Mouse (Mus musculus) myocyte (in vitro differentiated cells): Measurements from ENCODE around the gene Vwa8. TPM values are rescaled to one million over a fixed set of nuclear protein-coding genes. Genes with fewer than 3 reads are reported as not detected.

Experiments used
- H3K27me3 ChIP-seq: one replicate; pipeline ENCODE4 v1.6.1; 2011; ENCODE audit not compliant: control insufficient read depth, insufficient read depth, insufficient read length
- H3K36me3 ChIP-seq: one replicate; pipeline ENCODE4 v1.6.1; 2011; ENCODE audit not compliant: control insufficient read depth, insufficient read depth
- H3K4me2 ChIP-seq: one replicate; pipeline ENCODE4 v1.6.1; 2011; ENCODE audit warnings: low read depth, control low read depth
- H3K4me3 ChIP-seq: one replicate; pipeline ENCODE4 v1.5.1; 2011; ENCODE audit warnings: mild to moderate bottlenecking, control low read depth, moderate library complexity
- H3K79me2 ChIP-seq: one replicate; pipeline ENCODE4 v1.6.1; 2011; ENCODE audit not compliant: control insufficient read depth, insufficient read depth
- H3ac ChIP-seq: one replicate; pipeline ENCODE4 v1.6.1; 2011; ENCODE audit not compliant: control insufficient read depth, insufficient read length
- CEBPB ChIP-seq: IDR thresholded peaks from 2 replicates; pipeline ENCODE4 v1.6.1; 2011; ENCODE audit warnings: mild to moderate bottlenecking, moderate library complexity; ENCODE audit not compliant: poor library complexity, insufficient read depth, severe bottlenecking
- E2F4 ChIP-seq: IDR thresholded peaks from one replicate; pipeline ENCODE4 v1.6.1; 2011; ENCODE audit warnings: mild to moderate bottlenecking, control low read depth, moderate library complexity; ENCODE audit not compliant: insufficient read depth
- MAX ChIP-seq: IDR thresholded peaks from one replicate; pipeline ENCODE4 v1.6.1; 2011; ENCODE audit warnings: low read depth, mild to moderate bottlenecking, control low read depth
- MYOD1 ChIP-seq, 3 experiments: IDR thresholded peaks; one replicate each; pipeline ENCODE4 v1.6.1; 2011; ENCODE audit warnings: control low read depth in 2 of 3, low read depth in 2 of 3, mild to moderate bottlenecking in 2 of 3, moderate library complexity in 1 of 3; ENCODE audit not compliant: insufficient read length in 2 of 3, control insufficient read depth in 1 of 3
- MYOG ChIP-seq, 3 experiments: IDR thresholded peaks; one replicate each; pipeline ENCODE4 v1.6.1; 2011; ENCODE audit warnings: control low read depth in 2 of 3, low read depth in 2 of 3, mild to moderate bottlenecking in 2 of 3; ENCODE audit not compliant: insufficient read length in 2 of 3, control insufficient read depth in 1 of 3, insufficient read depth in 1 of 3
- POLR2A ChIP-seq: IDR thresholded peaks from one replicate; pipeline ENCODE4 v1.6.1; 2011; ENCODE audit warnings: low read depth, mild to moderate bottlenecking, control low read depth, moderate library complexity; ENCODE audit not compliant: insufficient read length
- POLR2AphosphoS2 ChIP-seq: IDR thresholded peaks from one replicate; pipeline ENCODE4 v1.6.1; 2011; ENCODE audit warnings: low read depth, control low read depth; ENCODE audit not compliant: insufficient read length
- REST ChIP-seq: IDR thresholded peaks from one replicate; pipeline ENCODE4 v1.6.1; 2011; ENCODE audit warnings: mild to moderate bottlenecking, control low read depth, moderate library complexity; ENCODE audit not compliant: insufficient read depth, insufficient read length
- SRF ChIP-seq: IDR thresholded peaks from one replicate; pipeline ENCODE4 v1.6.1; 2011; ENCODE audit warnings: low read depth; ENCODE audit not compliant: control insufficient read depth, insufficient read length
- TCF12 ChIP-seq: IDR thresholded peaks from one replicate; pipeline ENCODE4 v1.6.1; 2011; ENCODE audit warnings: mild to moderate bottlenecking, control low read depth; ENCODE audit not compliant: poor library complexity, insufficient read depth, severe bottlenecking
- TCF3 ChIP-seq: IDR thresholded peaks from one replicate; pipeline ENCODE4 v1.6.1; 2011; ENCODE audit warnings: low read depth, control low read depth; ENCODE audit not compliant: insufficient read length
- USF1 ChIP-seq: IDR thresholded peaks from one replicate; pipeline ENCODE4 v1.6.1; 2011; ENCODE audit warnings: low read depth, mild to moderate bottlenecking, control low read depth, moderate library complexity
- polyA plus RNA-seq: library from polyadenylated mRNA; unstranded; fragments of >200 nt; fragmentation: generic; extraction: Trizol; gene quantifications from one replicate; pipeline ENCODE4 v1.2.1, GENCODE M21; 2012; ENCODE audit warnings: missing spikeins

Vwa8 gene
- polyA plus RNA-seq, 1 experiment = 20.1 TPM

DNA sequence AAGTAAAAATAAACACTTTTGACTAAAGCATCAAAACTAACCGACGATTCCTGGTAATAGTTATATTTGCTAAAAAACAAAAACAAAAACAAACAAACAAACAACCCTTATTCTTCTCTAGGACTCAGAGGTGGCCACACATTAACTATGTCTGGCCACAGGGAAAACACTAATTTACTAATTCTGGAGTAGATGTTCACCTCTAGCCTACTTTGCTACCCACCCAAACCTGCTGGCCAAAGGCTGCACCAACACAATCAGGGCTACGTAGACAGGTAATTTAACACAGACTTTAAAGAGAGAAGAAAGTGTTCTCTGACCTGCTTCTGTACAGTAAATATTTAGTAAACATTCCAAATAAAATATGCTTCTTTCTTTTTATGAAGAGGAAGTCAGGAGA lies 31.2 kb upstream of the Vwa8 start:
- no peak for TF ChIP-seq MYOD1 (IDR thresholded peaks at IDR 0.05; ENCODE audit: control insufficient read depth in 1 of 3, insufficient read length in 2 of 3, low read depth in 2 of 3)
- TF ChIP-seq POLR2AphosphoS2 = no peak
- no peak for TF ChIP-seq TCF12
- no peak for TF ChIP-seq REST
- no peak for TF ChIP-seq E2F4
- TF ChIP-seq USF1 = no peak
- TF ChIP-seq POLR2A = no peak
- no peak for TF ChIP-seq TCF3
- TF ChIP-seq MYOG (IDR thresholded peaks at IDR 0.05; ENCODE audit: control insufficient read depth in 1 of 3, insufficient read depth in 1 of 3, insufficient read length in 2 of 3, low read depth in 2 of 3) = no peak
- Histone ChIP-seq H3ac (no peak overlapping the region), H3K36me3 (no peaks in the 10 kb centered on the region), H3K4me2 (no peak overlapping the region), H3K79me2 (no peaks in the 10 kb centered on the region), H3K27me3 (peaks cover 9% of the 10 kb centered on the region), H3K4me3 (no peak overlapping the region)

DNA sequence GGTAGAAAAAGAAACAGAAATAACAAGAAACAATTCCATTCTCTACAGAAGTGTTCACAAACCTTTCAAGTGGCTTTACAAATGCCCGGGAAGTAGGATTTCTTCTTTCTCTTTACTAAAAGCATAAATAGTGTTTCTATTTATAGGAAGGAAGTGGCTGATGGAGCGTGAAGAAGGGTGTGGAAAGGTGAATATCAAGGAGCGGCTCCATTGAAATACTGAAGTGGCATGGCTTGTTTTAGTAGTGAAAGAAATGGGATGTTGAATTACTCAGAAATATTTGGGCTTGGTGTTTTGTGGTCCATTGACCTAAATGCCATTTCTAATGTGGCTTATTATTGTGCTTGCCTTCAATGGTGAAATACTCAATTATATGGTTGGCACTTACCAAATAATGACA lies 30.4 kb upstream of the Vwa8 start:
- Histone ChIP-seq H3K4me3 (no peak overlapping the region), H3K27me3 (peaks cover 9% of the 10 kb centered on the region), H3ac (no peak overlapping the region), H3K36me3 (no peaks in the 10 kb centered on the region), H3K4me2 (no peak overlapping the region), H3K79me2 (no peaks in the 10 kb centered on the region)
- TF ChIP-seq MYOD1 (IDR thresholded peaks at IDR 0.05; ENCODE audit: control insufficient read depth in 1 of 3, insufficient read length in 2 of 3, low read depth in 2 of 3) (no peak), REST (no peak), MYOG (IDR thresholded peaks at IDR 0.05; ENCODE audit: control insufficient read depth in 1 of 3, insufficient read depth in 1 of 3, insufficient read length in 2 of 3, low read depth in 2 of 3) (no peak), SRF (no peak), MAX (no peak), POLR2A (no peak), TCF12 (no peak), CEBPB (no peak), E2F4 (no peak), TCF3 (no peak), USF1 (no peak), POLR2AphosphoS2 (no peak)

DNA sequence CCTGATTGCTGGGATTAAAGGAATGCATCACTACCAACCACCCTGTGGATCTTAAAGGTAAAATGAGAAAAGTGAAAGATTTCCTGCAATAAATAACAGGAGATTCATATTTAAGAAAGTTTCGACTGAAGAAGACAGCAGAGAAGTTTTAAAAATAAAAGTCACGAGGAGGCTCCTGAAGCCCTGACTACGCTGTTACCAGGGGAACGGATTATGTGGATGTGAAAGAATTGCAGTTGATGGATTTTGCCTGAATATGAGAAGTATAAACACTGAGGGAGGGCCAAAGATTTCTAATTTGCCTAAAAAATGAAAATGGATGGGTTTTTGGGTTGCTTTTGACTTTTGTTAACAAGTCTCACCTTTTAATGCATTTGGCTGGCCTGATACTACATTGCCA lies 24.8 kb upstream of the Vwa8 start:
- no peaks in the 10 kb centered on the region for H3K79me2 ChIP-seq
- H3K4me2 ChIP-seq = no peak overlapping the region
- no peak overlapping the region for H3ac ChIP-seq
- H3K4me3 ChIP-seq = no peak overlapping the region
- no peaks in the 10 kb centered on the region for H3K36me3 ChIP-seq
- no peak for TF ChIP-seq MYOD1 (IDR thresholded peaks at IDR 0.05; ENCODE audit: control insufficient read depth in 1 of 3, insufficient read length in 2 of 3, low read depth in 2 of 3)
- TF ChIP-seq POLR2A = no peak
- no peak for TF ChIP-seq USF1
- no peak for TF ChIP-seq MAX
- TF ChIP-seq REST = no peak
- no peak for TF ChIP-seq TCF12
- no peak for TF ChIP-seq POLR2AphosphoS2
- no peak for TF ChIP-seq TCF3
- TF ChIP-seq CEBPB = no peak
- H3K27me3 ChIP-seq = no peaks in the 10 kb centered on the region

DNA sequence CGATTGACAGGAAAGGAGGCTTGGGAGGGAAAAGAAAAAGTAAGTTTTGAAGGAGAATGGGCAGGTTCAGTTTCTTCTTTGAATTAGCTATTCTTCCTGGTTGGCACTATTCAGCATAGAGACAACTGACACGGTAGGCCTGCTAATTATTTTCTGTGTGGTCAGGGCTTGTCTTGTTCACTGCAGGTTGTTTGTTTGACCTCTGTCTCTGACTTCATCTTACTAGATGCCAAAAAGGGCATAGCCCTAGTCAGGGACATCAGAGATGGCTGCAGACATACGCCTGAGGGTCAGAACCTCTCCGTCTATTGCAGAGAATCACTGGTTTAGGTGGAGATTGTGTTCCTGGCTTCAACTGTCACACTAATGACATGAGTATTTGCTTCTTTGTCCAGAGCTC lies 24.3 kb upstream of the Vwa8 start:
- no peaks in the 10 kb centered on the region for H3K79me2 ChIP-seq
- no peak overlapping the region for H3ac ChIP-seq
- no peak overlapping the region for H3K4me2 ChIP-seq
- TF ChIP-seq MYOG (IDR thresholded peaks at IDR 0.05; ENCODE audit: control insufficient read depth in 1 of 3, insufficient read depth in 1 of 3, insufficient read length in 2 of 3, low read depth in 2 of 3) (no peak), SRF (no peak), REST (no peak), MAX (no peak), TCF3 (no peak), MYOD1 (IDR thresholded peaks at IDR 0.05; ENCODE audit: control insufficient read depth in 1 of 3, insufficient read length in 2 of 3, low read depth in 2 of 3) (no peak), USF1 (no peak), POLR2AphosphoS2 (no peak), TCF12 (no peak), POLR2A (no peak), E2F4 (no peak), CEBPB (no peak)
- no peaks in the 10 kb centered on the region for H3K27me3 ChIP-seq
- no peaks in the 10 kb centered on the region for H3K36me3 ChIP-seq
- H3K4me3 ChIP-seq = no peak overlapping the region

DNA sequence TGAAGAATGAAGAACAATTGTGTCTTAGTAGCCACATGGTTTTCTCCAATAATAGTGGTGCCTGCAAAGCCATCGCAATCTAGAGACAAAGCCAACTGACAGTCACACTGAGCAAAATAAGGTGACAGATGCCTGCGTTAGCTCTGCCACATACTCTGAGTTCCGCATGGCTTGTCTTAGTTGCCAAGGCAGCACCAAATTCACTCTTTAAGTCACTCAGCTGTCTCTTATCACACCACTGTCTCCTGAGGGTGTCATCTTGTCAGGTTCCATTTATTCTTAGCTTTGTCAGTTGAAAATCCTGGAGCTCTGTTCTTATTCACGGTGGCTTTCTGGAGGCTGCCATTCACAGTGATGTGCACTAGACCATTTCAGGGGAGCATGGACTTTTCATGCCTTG lies 17.7 kb upstream of the Vwa8 start:
- no peak for TF ChIP-seq POLR2AphosphoS2
- no peak for TF ChIP-seq POLR2A
- TF ChIP-seq MYOD1 (IDR thresholded peaks at IDR 0.05; ENCODE audit: control insufficient read depth in 1 of 3, insufficient read length in 2 of 3, low read depth in 2 of 3) = no peak
- TF ChIP-seq E2F4 = no peak
- no peak for TF ChIP-seq REST
- no peak for TF ChIP-seq USF1
- no peak for TF ChIP-seq SRF
- no peak for TF ChIP-seq TCF12
- no peak for TF ChIP-seq CEBPB
- no peak for TF ChIP-seq TCF3
- no peak for TF ChIP-seq MAX
- no peak for TF ChIP-seq MYOG (IDR thresholded peaks at IDR 0.05; ENCODE audit: control insufficient read depth in 1 of 3, insufficient read depth in 1 of 3, insufficient read length in 2 of 3, low read depth in 2 of 3)
- Histone ChIP-seq H3K79me2 (no peaks in the 10 kb centered on the region), H3K27me3 (peaks cover 19% of the 10 kb centered on the region), H3K36me3 (no peaks in the 10 kb centered on the region), H3K4me2 (no peak overlapping the region), H3K4me3 (no peak overlapping the region), H3ac (no peak overlapping the region)
